Mouse (Mus musculus) MEL (cell line): ENCODE data around the gene Rgs6. TPM values are rescaled to one million over a fixed set of nuclear protein-coding genes. Genes with fewer than 3 reads are reported as not detected.

ENCODE experiments used
- DNase-seq: peaks from one replicate; pipeline ENCODE4 v3.0.0; 2011; ENCODE audit warnings: low read depth, low spot score
- H3K27ac ChIP-seq: 2 replicates; pipeline ENCODE4 v1.5.1; 2012; ENCODE audit warnings: low read depth, mild to moderate bottlenecking, control low read depth, low read length, moderate library complexity; ENCODE audit not compliant: control insufficient read depth
- H3K27me3 ChIP-seq, 2 experiments: fragments of 150-350 bp in 1 of 2; sonication (generic) in 1 of 2; 2 replicates each; pipeline ENCODE4 v1.6.1; 2012; ENCODE audit warnings: low read length in 2 of 2, mild to moderate bottlenecking in 2 of 2, improper control_type of control experiment in 1 of 2, moderate library complexity in 1 of 2; ENCODE audit not compliant: insufficient read depth in 2 of 2, control insufficient read depth in 1 of 2
- H3K36me3 ChIP-seq, 2 experiments: 2 replicates each; pipeline ENCODE4 v1.6.1; 2012 to 2014; ENCODE audit warnings: low read length in 2 of 2, improper control_type of control experiment in 1 of 2, inconsistent platforms in 1 of 2, mild to moderate bottlenecking in 1 of 2; ENCODE audit not compliant: insufficient read depth in 2 of 2, control insufficient read depth in 1 of 2
- H3K4me1 ChIP-seq, 2 experiments: fragments of 150-350 bp in 1 of 2; sonication (generic) in 1 of 2; 2 replicates each; pipeline ENCODE4 v1.6.1; 2012; ENCODE audit warnings: low read length in 2 of 2, improper control_type of control experiment in 1 of 2, mild to moderate bottlenecking in 1 of 2; ENCODE audit not compliant: insufficient read depth in 2 of 2, control insufficient read depth in 1 of 2
- H3K4me3 ChIP-seq, 2 experiments: fragments of 150-350 bp in 1 of 2; sonication (generic) in 1 of 2; 2 replicates each; pipeline ENCODE4 v1.5.1; 2012; ENCODE audit warnings: low read depth in 2 of 2, low read length in 2 of 2, mild to moderate bottlenecking in 2 of 2, moderate library complexity in 2 of 2, control low read depth in 1 of 2, improper control_type of control experiment in 1 of 2; ENCODE audit not compliant: control insufficient read depth in 1 of 2, insufficient read depth in 1 of 2
- H3K79me2 ChIP-seq: 2 replicates; pipeline ENCODE4 v1.6.1; 2012; ENCODE audit warnings: mild to moderate bottlenecking, low read length, moderate library complexity; ENCODE audit not compliant: control insufficient read depth, poor library complexity, insufficient read depth
- H3K9ac ChIP-seq: 2 replicates; pipeline ENCODE4 v1.6.1; 2012; ENCODE audit warnings: low read depth, mild to moderate bottlenecking, control low read depth, low read length, moderate library complexity; ENCODE audit not compliant: control insufficient read depth, poor library complexity, severe bottlenecking
- H3K9me3 ChIP-seq: fragments of 150-350 bp; sonication (generic); replicated peaks from 2 replicates; pipeline ENCODE4 v1.6.1; 2012; ENCODE audit warnings: mild to moderate bottlenecking, low read length, improper control_type of control experiment, moderate library complexity; ENCODE audit not compliant: insufficient read depth
- CHD1 ChIP-seq: IDR thresholded peaks from 2 replicates; pipeline ENCODE4 v1.6.1; 2012; ENCODE audit warnings: low read depth, mild to moderate bottlenecking, inconsistent platforms, low read length, improper control_type of control experiment
- CHD2 ChIP-seq: IDR thresholded peaks from 2 replicates; pipeline ENCODE4 v1.6.1; 2011; ENCODE audit warnings: low read length, improper control_type of control experiment
- E2F4 ChIP-seq: IDR thresholded peaks from 2 replicates; pipeline ENCODE4 v1.6.1; 2011; ENCODE audit warnings: low read depth, low read length, improper control_type of control experiment, borderline replicate concordance
- EP300 ChIP-seq, 2 experiments: IDR thresholded peaks; 2 replicates each; pipeline ENCODE4 v1.6.1; 2011; ENCODE audit warnings: improper control_type of control experiment in 2 of 2, low read length in 2 of 2, low read depth in 1 of 2, mild to moderate bottlenecking in 1 of 2
- ETS1 ChIP-seq: IDR thresholded peaks from 2 replicates; pipeline ENCODE4 v1.6.1; 2012; ENCODE audit warnings: low read depth, mild to moderate bottlenecking, inconsistent platforms, low read length, improper control_type of control experiment, moderate library complexity
- GABPA ChIP-seq: IDR thresholded peaks from 2 replicates; pipeline ENCODE4 v1.6.1; 2012; ENCODE audit warnings: low read depth, mild to moderate bottlenecking, inconsistent platforms, low read length, improper control_type of control experiment, moderate library complexity
- GATA1 ChIP-seq: IDR thresholded peaks from 2 replicates; pipeline ENCODE4 v1.6.1; 2011; ENCODE audit warnings: low read depth, low read length, improper control_type of control experiment
- JUND ChIP-seq: IDR thresholded peaks from 2 replicates; pipeline ENCODE4 v1.6.1; 2011; ENCODE audit warnings: low read depth, mild to moderate bottlenecking, improper control_type of control experiment, low read length
- MAFK ChIP-seq: IDR thresholded peaks from 2 replicates; pipeline ENCODE4 v1.6.1; 2011; ENCODE audit warnings: low read depth, mild to moderate bottlenecking, low read length, improper control_type of control experiment, borderline replicate concordance
- MAX ChIP-seq: IDR thresholded peaks from 2 replicates; pipeline ENCODE4 v1.6.1; 2011; ENCODE audit warnings: low read length, improper control_type of control experiment
- MEF2A ChIP-seq: IDR thresholded peaks from 2 replicates; pipeline ENCODE4 v1.6.1; 2014; ENCODE audit warnings: low read depth, mild to moderate bottlenecking, inconsistent platforms, low read length, improper control_type of control experiment; ENCODE audit not compliant: poor library complexity, insufficient replicate concordance, severe bottlenecking; ENCODE audit errors: extremely low read depth
- MXI1 ChIP-seq: IDR thresholded peaks from 2 replicates; pipeline ENCODE4 v1.6.1; 2011; ENCODE audit warnings: mild to moderate bottlenecking, low read depth, low read length, improper control_type of control experiment
- MYB ChIP-seq: IDR thresholded peaks from 2 replicates; pipeline ENCODE4 v1.6.1; 2011; ENCODE audit warnings: mild to moderate bottlenecking, low read depth, low read length, improper control_type of control experiment
- MYC ChIP-seq: IDR thresholded peaks from 2 replicates; pipeline ENCODE4 v1.6.1; 2011; ENCODE audit warnings: low read depth, mild to moderate bottlenecking, low read length, improper control_type of control experiment, moderate library complexity
- NELFE ChIP-seq: IDR thresholded peaks from 2 replicates; pipeline ENCODE4 v1.6.1; 2011; ENCODE audit warnings: low read depth, low read length, improper control_type of control experiment
- NRF1 ChIP-seq: IDR thresholded peaks from 2 replicates; pipeline ENCODE4 v1.6.1; 2014; ENCODE audit warnings: low read depth, mild to moderate bottlenecking, inconsistent platforms, low read length, improper control_type of control experiment, moderate library complexity; ENCODE audit not compliant: poor library complexity, insufficient read depth, severe bottlenecking
- POLR2A ChIP-seq, 2 experiments: IDR thresholded peaks; 2 replicates each; pipeline ENCODE4 v1.6.1; 2011 to 2012; ENCODE audit warnings: low read length in 2 of 2, mild to moderate bottlenecking in 2 of 2, control low read depth in 1 of 2, improper control_type of control experiment in 1 of 2, low read depth in 1 of 2, moderate library complexity in 1 of 2; ENCODE audit not compliant: control insufficient read depth in 1 of 2, insufficient read depth in 1 of 2, poor library complexity in 1 of 2
- POLR2AphosphoS5 ChIP-seq: IDR thresholded peaks from 2 replicates; pipeline ENCODE4 v1.6.1; 2012; ENCODE audit warnings: low read depth, borderline replicate concordance, mild to moderate bottlenecking, inconsistent platforms, low read length, moderate library complexity, mixed read lengths
- SIN3A ChIP-seq: IDR thresholded peaks from 2 replicates; pipeline ENCODE4 v1.6.1; 2012; ENCODE audit warnings: low read length, improper control_type of control experiment, inconsistent platforms
- SMC3 ChIP-seq: IDR thresholded peaks from 2 replicates; pipeline ENCODE4 v1.6.1; 2011; ENCODE audit warnings: low read depth, low read length, improper control_type of control experiment
- UBTF ChIP-seq: IDR thresholded peaks from 2 replicates; pipeline ENCODE4 v1.6.1; 2012; ENCODE audit warnings: low read depth, mild to moderate bottlenecking, inconsistent platforms, low read length, improper control_type of control experiment, moderate library complexity, borderline replicate concordance; ENCODE audit not compliant: insufficient read depth
- USF1 ChIP-seq: IDR thresholded peaks from 2 replicates; pipeline ENCODE4 v1.6.1; 2014; ENCODE audit warnings: low read depth, mild to moderate bottlenecking, inconsistent platforms, low read length, improper control_type of control experiment, moderate library complexity
- ZC3H11A ChIP-seq: IDR thresholded peaks from 2 replicates; pipeline ENCODE4 v1.6.1; 2012; ENCODE audit warnings: low read depth, mild to moderate bottlenecking, inconsistent platforms, low read length, improper control_type of control experiment
- ZMIZ1 ChIP-seq: IDR thresholded peaks from 2 replicates; pipeline ENCODE4 v1.6.1; 2012; ENCODE audit warnings: low read depth, mild to moderate bottlenecking, inconsistent platforms, low read length, improper control_type of control experiment, moderate library complexity
- ZNF384 ChIP-seq: IDR thresholded peaks from 2 replicates; pipeline ENCODE4 v1.6.1; 2012; ENCODE audit warnings: low read depth, mild to moderate bottlenecking, inconsistent platforms, low read length, improper control_type of control experiment
- polyA plus RNA-seq, 2 experiments: library from polyadenylated mRNA; stranded (reverse) in 1 of 2; unstranded in 1 of 2; fragments of >175 nt in 1 of 2; fragments of >200 nt in 1 of 2; gene quantifications; 2 replicates each; pipeline versions ENCODE4 v1.2.1 to v1.2.4; 2012; ENCODE audit warnings: low replicate concordance in 2 of 2, low read depth in 1 of 2; ENCODE audit not compliant: insufficient read length in 2 of 2, insufficient read depth in 1 of 2, missing spikeins in 1 of 2
- total RNA-seq: library from RNA; depleted of rRNA; stranded (reverse); fragments of 300-350 nt; gene quantifications from 2 replicates; pipeline ENCODE4 v1.2.3, GENCODE M21; 2012

Gene Rgs6
- total and polyA plus RNA-seq, 3 experiments = not detected

GRCm38 (mm10) chr12:82664598-82664997 lies 76.5 kb downstream of the Rgs6 start:
- Histone ChIP-seq H3K9ac (no peak overlapping the region), H3K79me2 (no peaks in the 10 kb centered on the region), H3K4me3 (no peak overlapping the region)
- DNase-seq = no peak
- no peak for TF ChIP-seq GATA1
- TF ChIP-seq E2F4 = no peak
- TF ChIP-seq MAX = no peak
- TF ChIP-seq CHD2 = no peak
- TF ChIP-seq EP300 (IDR thresholded peaks at IDR 0.05; ENCODE audit: low read depth in 1 of 2, low read length in 2 of 2) = no peak
- no peak for TF ChIP-seq MEF2A
- TF ChIP-seq MYB = no peak
- no peak for TF ChIP-seq UBTF
- TF ChIP-seq NELFE = no peak
- TF ChIP-seq SIN3A = no peak
- no peak for TF ChIP-seq GABPA
- TF ChIP-seq, all 39 proteins: peak for 0
- Histone ChIP-seq H3K9me3 (no peaks in the 10 kb centered on the region), H3K27me3 (peaks cover 4 to 13% of the 10 kb centered on the region in 2 experiments), H3K27ac (no peak overlapping the region), H3K36me3 (no peaks in the 10 kb centered on the region), H3K4me1 (no peaks in the 10 kb centered on the region)

- no peaks in the 10 kb centered on the region for H3K79me2 ChIP-seq
- no peaks in the 10 kb centered on the region for H3K4me1 ChIP-seq
- peaks cover 2 to 5% of the 10 kb centered on the region in 2 experiments; a peak in 2 of 4 replicates for H3K27me3 ChIP-seq
- TF ChIP-seq ZNF384 (no peak), EP300 (IDR thresholded peaks at IDR 0.05; ENCODE audit: low read depth in 1 of 2, low read length in 2 of 2) (no peak)
- H3K27ac ChIP-seq = no peak overlapping the region
- no peaks in the 10 kb centered on the region for H3K36me3 ChIP-seq
- H3K9ac ChIP-seq = no peak overlapping the region
- DNase-seq = no peak
- H3K4me3 ChIP-seq = no peak overlapping the region
- H3K9me3 ChIP-seq = no peaks in the 10 kb centered on the region
These were observed 79.3 kb downstream of the Rgs6 start for GRCm38 (mm10) chr12:82667441-82667840.

GRCm38 (mm10) chr12:82670201-82670737 lies 82.2 kb downstream of the Rgs6 start:
- DNase-seq = peak; percentile 11
- H3K79me2 ChIP-seq = no peaks in the 10 kb centered on the region
- peaks cover 2 to 5% of the 10 kb centered on the region in 2 experiments; a peak in 2 of 4 replicates for H3K27me3 ChIP-seq
- H3K9ac ChIP-seq = no peak overlapping the region
- no peaks in the 10 kb centered on the region for H3K4me1 ChIP-seq
- no peaks in the 10 kb centered on the region for H3K9me3 ChIP-seq
- TF ChIP-seq EP300 (IDR thresholded peaks at IDR 0.05; ENCODE audit: low read depth in 1 of 2, low read length in 2 of 2) = no peak
- no peak for TF ChIP-seq GABPA
- no peak for TF ChIP-seq CHD1
- TF ChIP-seq E2F4 = no peak
- TF ChIP-seq SMC3 = no peak
- TF ChIP-seq MAFK = no peak
- TF ChIP-seq JUND = no peak
- TF ChIP-seq ZMIZ1 = no peak
- TF ChIP-seq MYC = no peak
- no peak for TF ChIP-seq MAX
- TF ChIP-seq MEF2A = no peak
- no peak for TF ChIP-seq POLR2AphosphoS5
- TF ChIP-seq POLR2A (IDR thresholded peaks at IDR 0.05; ENCODE audit: control insufficient read depth in 1 of 2, insufficient read depth in 1 of 2, low read depth in 1 of 2, low read length in 2 of 2, poor library complexity in 1 of 2) = no peak
- no peak for TF ChIP-seq NRF1
- no peak for TF ChIP-seq ZC3H11A
- no peak for TF ChIP-seq USF1
- no peak for TF ChIP-seq ETS1
- no peak for TF ChIP-seq NELFE
- TF ChIP-seq MXI1 = no peak
- no peak overlapping the region for H3K4me3 ChIP-seq
- no peaks in the 10 kb centered on the region for H3K36me3 ChIP-seq
- H3K27ac ChIP-seq = no peak overlapping the region
